Mouse (Mus musculus) neural tube, embryonic 14.5 days (tissue): Measurements from ENCODE around the gene Nostrin. TPM values are rescaled to one million over a fixed set of nuclear protein-coding genes. Genes with fewer than 3 reads are reported as not detected.

Source experiments
- ATAC-seq: fragments of 200-750 bp; cut with Nextera tagmentation; 2 replicates; pipeline ENCODE4 v1.8.0; 2017; ENCODE audit warnings: low read depth, mild to moderate bottlenecking, moderate TSS enrichment, moderate library complexity
- H3K27ac ChIP-seq: fragments of 300-500 bp; sonication (generic); 2 replicates; pipeline ENCODE4 v1.5.1; 2014; ENCODE audit warnings: low read depth, mild to moderate bottlenecking, control low read depth, low read length, moderate library complexity, mixed read lengths
- H3K27me3 ChIP-seq: fragments of 300-500 bp; sonication (generic); 2 replicates; pipeline ENCODE4 v1.6.1; 2014; ENCODE audit warnings: low read length; ENCODE audit not compliant: control insufficient read depth, insufficient read depth
- H3K36me3 ChIP-seq: fragments of 300-500 bp; sonication (generic); 2 replicates; pipeline ENCODE4 v1.6.1; 2014; ENCODE audit warnings: low read length, mixed read lengths; ENCODE audit not compliant: control insufficient read depth, insufficient read depth
- H3K4me1 ChIP-seq: fragments of 300-500 bp; sonication (generic); 2 replicates; pipeline ENCODE4 v1.6.1; 2014; ENCODE audit warnings: low read length; ENCODE audit not compliant: control insufficient read depth, insufficient read depth
- H3K4me2 ChIP-seq: fragments of 300-500 bp; sonication (generic); 2 replicates; pipeline ENCODE4 v1.6.1; 2014; ENCODE audit warnings: mild to moderate bottlenecking, low read depth, low read length, control low read depth
- H3K4me3 ChIP-seq: fragments of 300-500 bp; sonication (generic); 2 replicates; pipeline ENCODE4 v1.5.1; 2014; ENCODE audit warnings: low read depth, low read length, control low read depth, mixed read lengths
- H3K9ac ChIP-seq: fragments of 300-500 bp; sonication (generic); replicated peaks from 2 replicates; pipeline ENCODE4 v1.6.1; 2014; ENCODE audit warnings: low read depth, mild to moderate bottlenecking, control low read depth, low read length, mixed read lengths
- H3K9me3 ChIP-seq: fragments of 300-500 bp; sonication (generic); 2 replicates; pipeline ENCODE4 v1.6.1; 2016; ENCODE audit warnings: low read length; ENCODE audit not compliant: control insufficient read depth
- WGBS: fragments of 180-500 bp; shearing (Covaris S2); extraction: QIAGEN DNeasy Blood & Tissue Kit; methylation state at CpG from one replicate; pipeline ENCODE4 v1.1.7; 2014; 5-methylcytosine and 5-hydroxymethylcytosine counted together
- polyA plus RNA-seq: library from polyadenylated mRNA; unstranded; fragments of >200 nt; fragmentation: Nextera tagmentation; extraction: Ambion mirVana; gene quantifications from 2 replicates; pipeline ENCODE4 v1.2.1, GENCODE M21; 2014

Nostrin gene
- polyA plus RNA-seq, 1 experiment from 2014 or later = 0.95 TPM

- WGBS = 53% methylated on average over 10 of the region's 10 CpGs
- Histone ChIP-seq H3K27ac (no peak overlapping the region), H3K4me3 (no peak overlapping the region), H3K4me2 (no peak overlapping the region), H3K9ac (no peak overlapping the region), H3K27me3 (no peaks in the 10 kb centered on the region), H3K36me3 (no peaks in the 10 kb centered on the region), H3K9me3 (no peaks in the 10 kb centered on the region), H3K4me1 (no peaks in the 10 kb centered on the region)
- ATAC-seq = no peak
These were observed 31.0 kb upstream of the Nostrin start for GRCm38 (mm10) chr2:69104511-69105145.

GRCm38 (mm10) chr2:69109246-69109645, 26.4 kb upstream of the Nostrin start:
- Histone ChIP-seq H3K27ac (no peak overlapping the region), H3K9ac (no peak overlapping the region), H3K36me3 (no peaks in the 10 kb centered on the region), H3K4me1 (no peaks in the 10 kb centered on the region), H3K4me3 (no peak overlapping the region), H3K4me2 (no peak overlapping the region), H3K9me3 (no peaks in the 10 kb centered on the region), H3K27me3 (no peaks in the 10 kb centered on the region)
- WGBS = 85% methylated on average over 5 of the region's 5 CpGs
- ATAC-seq = no peak

DNA sequence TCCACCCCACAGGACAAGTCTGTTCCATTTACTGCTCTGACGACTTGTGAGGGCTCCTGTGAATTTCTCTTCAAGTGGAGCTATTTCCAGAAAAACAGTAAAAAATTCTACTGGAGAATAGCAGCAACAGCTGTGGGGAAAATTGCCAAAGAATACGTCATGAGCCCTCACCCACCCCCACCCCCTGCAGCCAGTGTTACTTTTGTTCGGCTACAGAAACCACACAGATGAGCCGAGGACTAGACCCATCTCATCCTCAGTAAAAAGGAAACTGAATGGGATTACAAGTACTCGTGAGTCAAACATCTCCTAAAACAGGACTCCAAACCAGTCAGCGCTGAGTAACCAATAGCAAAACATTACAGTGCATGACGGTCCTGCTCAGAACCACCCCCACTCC, 25.9 kb upstream of the Nostrin start:
- Histone ChIP-seq H3K36me3 (no peaks in the 10 kb centered on the region), H3K9ac (no peak overlapping the region), H3K4me1 (no peaks in the 10 kb centered on the region), H3K9me3 (no peaks in the 10 kb centered on the region), H3K4me2 (no peak overlapping the region), H3K27me3 (no peaks in the 10 kb centered on the region), H3K27ac (no peak overlapping the region), H3K4me3 (no peak overlapping the region)
- ATAC-seq = no peak
- 50% methylated on average over 7 of the region's 7 CpGs for WGBS

- no peak overlapping the region for H3K4me2 ChIP-seq
- H3K27me3 ChIP-seq = no peaks in the 10 kb centered on the region
- no peak overlapping the region for H3K9ac ChIP-seq
- no peaks in the 10 kb centered on the region for H3K9me3 ChIP-seq
- no peaks in the 10 kb centered on the region for H3K4me1 ChIP-seq
- no peaks in the 10 kb centered on the region for H3K36me3 ChIP-seq
- ATAC-seq = no peak
- H3K27ac ChIP-seq = no peak overlapping the region
- no peak overlapping the region for H3K4me3 ChIP-seq
- 83% methylated on average over 5 of the region's 5 CpGs for WGBS
These were observed 23.0 kb upstream of the Nostrin start for GRCm38 (mm10) chr2:69112609-69113008.

- no peaks in the 10 kb centered on the region for H3K9me3 ChIP-seq
- no peak overlapping the region for H3K27ac ChIP-seq
- no peak overlapping the region for H3K4me2 ChIP-seq
- no peaks in the 10 kb centered on the region for H3K36me3 ChIP-seq
- no peaks in the 10 kb centered on the region for H3K4me1 ChIP-seq
- H3K27me3 ChIP-seq = no peaks in the 10 kb centered on the region
- no peak overlapping the region for H3K9ac ChIP-seq
- 54% methylated on average over 10 of the region's 10 CpGs for WGBS
- ATAC-seq = peak; percentile 69; the same call in 1 of the 2 replicates
- H3K4me3 ChIP-seq = no peak overlapping the region
These were observed 21.6 kb upstream of the Nostrin start for GRCm38 (mm10) chr2:69113829-69114547.

- Histone ChIP-seq H3K36me3 (no peaks in the 10 kb centered on the region), H3K9ac (no peak overlapping the region), H3K27ac (no peak overlapping the region), H3K4me2 (no peak overlapping the region), H3K27me3 (no peaks in the 10 kb centered on the region), H3K4me3 (no peak overlapping the region), H3K9me3 (no peaks in the 10 kb centered on the region), H3K4me1 (no peaks in the 10 kb centered on the region)
- 73% methylated on average over 3 of the region's 3 CpGs for WGBS
- ATAC-seq = no peak
These were observed 19.7 kb upstream of the Nostrin start for GRCm38 (mm10) chr2:69115921-69116320.

GRCm38 (mm10) chr2:69116767-69117166, 18.8 kb upstream of the Nostrin start:
- no peak for ATAC-seq
- H3K36me3 ChIP-seq = no peaks in the 10 kb centered on the region
- H3K9me3 ChIP-seq = no peaks in the 10 kb centered on the region
- H3K4me3 ChIP-seq = no peak overlapping the region
- H3K27ac ChIP-seq = no peak overlapping the region
- 57% methylated on average over 4 of the region's 4 CpGs for WGBS
- H3K27me3 ChIP-seq = no peaks in the 10 kb centered on the region
- no peaks in the 10 kb centered on the region for H3K4me1 ChIP-seq
- H3K4me2 ChIP-seq = no peak overlapping the region
- no peak overlapping the region for H3K9ac ChIP-seq

DNA sequence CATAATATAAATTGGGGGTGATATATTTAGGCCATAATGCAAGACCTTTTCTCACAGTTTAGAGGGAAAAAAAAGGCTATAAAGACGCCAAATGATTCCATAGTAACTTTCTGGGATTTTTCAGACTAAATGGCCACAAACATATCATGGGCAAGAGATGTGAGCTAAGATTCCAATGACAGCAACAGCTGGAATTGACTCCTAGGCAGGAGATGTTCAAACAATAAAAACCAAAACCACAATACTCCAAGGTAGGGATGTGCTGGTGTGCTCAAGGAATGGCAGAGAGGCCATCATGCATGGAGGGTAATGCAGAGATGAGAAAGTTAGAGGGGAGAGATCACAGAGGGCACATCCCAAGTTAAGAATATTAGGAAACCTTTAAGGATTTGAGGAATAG, 16.6 kb upstream of the Nostrin start:
- ATAC-seq = no peak
- H3K4me3 ChIP-seq = no peak overlapping the region
- no peak overlapping the region for H3K27ac ChIP-seq
- no peaks in the 10 kb centered on the region for H3K4me1 ChIP-seq
- H3K36me3 ChIP-seq = no peaks in the 10 kb centered on the region
- H3K9ac ChIP-seq = no peak overlapping the region
- H3K27me3 ChIP-seq = 0 out of 2 replicates have a peak, but pooled peaks cover 2% of the 10 kb centered on the region
- 87% methylated on average over 1 of the region's 1 CpGs for WGBS
- H3K9me3 ChIP-seq = no peaks in the 10 kb centered on the region
- H3K4me2 ChIP-seq = no peak overlapping the region

DNA sequence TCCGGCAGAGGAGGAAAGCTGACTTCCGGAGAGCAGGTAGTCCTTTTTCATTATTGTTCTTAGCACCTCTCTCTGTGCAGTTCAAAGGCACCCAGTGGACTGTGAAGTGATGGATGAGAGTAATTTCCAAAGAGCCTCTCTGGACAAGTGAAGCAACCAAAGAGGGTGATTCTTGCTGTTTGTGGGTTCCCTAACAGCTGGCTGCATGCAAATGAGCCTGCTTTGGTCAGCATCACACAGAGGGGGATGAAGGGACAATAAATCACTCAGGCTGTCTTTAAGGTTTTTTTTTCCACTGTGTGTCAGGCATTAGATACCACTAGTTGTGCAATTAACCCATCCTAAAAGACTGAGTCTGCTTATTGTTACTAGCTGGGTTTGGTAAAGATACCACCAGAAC, 15.9 kb upstream of the Nostrin start:
- ATAC-seq = no peak
- Histone ChIP-seq H3K4me2 (no peak overlapping the region), H3K27me3 (0 out of 2 replicates have a peak, but pooled peaks cover 2% of the 10 kb centered on the region), H3K27ac (no peak overlapping the region), H3K9ac (no peak overlapping the region), H3K4me1 (no peaks in the 10 kb centered on the region), H3K4me3 (no peak overlapping the region), H3K9me3 (no peaks in the 10 kb centered on the region), H3K36me3 (no peaks in the 10 kb centered on the region)
- WGBS = 9% methylated on average over 2 of the region's 2 CpGs
